Mouse (Mus musculus): ENCODE data around the gene Bak1. TPM values are rescaled to one million over a fixed set of nuclear protein-coding genes. Genes with fewer than 3 reads are reported as not detected.

Gene Bak1
- total RNA-seq (2015; ENCODE audit: low replicate concordance) (28.6 and 38.5 TPM in 2 replicates), total RNA-seq (2017; ENCODE audit: low replicate concordance) (6.7 and 17.0 TPM in 2 replicates)

DNA sequence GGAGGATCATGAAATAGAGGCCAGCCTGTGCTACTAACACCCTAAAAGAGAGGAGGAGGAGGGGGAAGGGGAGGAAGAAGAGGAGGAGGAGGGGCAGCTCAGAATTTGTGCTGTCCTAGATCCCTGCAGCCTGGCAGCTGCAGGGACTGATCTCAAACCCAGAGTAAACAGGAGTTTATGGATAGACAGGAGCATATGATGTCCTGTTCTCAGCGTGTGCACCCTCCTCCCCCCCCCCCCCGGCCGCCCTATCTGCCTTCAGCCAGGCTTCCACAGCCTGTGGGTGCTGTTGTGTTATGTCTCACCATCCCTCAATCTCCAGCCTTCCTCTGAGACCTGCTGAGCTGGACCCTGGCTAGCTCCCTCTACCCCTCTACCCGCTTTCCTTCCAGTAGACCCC is at the start of gene Bak1:
Bak1 (minus strand) TSS at position 101 of the 400 bp plus-strand sequence.
- no peak for ATAC-seq (replicated peaks; ENCODE audit: low FRiP score, poor library complexity, severe bottlenecking)

DNA sequence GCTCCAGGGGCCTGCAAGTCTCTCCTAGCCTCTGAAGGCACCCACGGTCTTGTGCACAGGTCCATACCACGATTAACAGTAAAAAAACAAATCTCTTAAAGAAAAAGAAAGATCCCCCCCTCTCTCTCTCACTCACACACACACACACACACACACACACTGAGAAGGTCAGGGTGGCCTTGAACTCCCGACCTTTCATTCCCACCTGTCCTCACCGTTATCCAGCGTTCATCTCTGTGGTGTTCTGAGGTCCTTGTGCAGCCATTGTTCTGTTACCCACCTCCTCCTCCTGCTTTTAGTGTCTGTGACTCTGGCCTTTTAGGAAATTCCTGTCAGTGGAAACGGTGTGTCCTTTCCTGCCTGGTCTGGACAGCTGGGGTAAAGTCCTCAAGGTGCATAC is 49.7 kb upstream of the Bak1 start:
- ATAC-seq (replicated peaks; ENCODE audit: low FRiP score, poor library complexity, severe bottlenecking) = no peak

DNA sequence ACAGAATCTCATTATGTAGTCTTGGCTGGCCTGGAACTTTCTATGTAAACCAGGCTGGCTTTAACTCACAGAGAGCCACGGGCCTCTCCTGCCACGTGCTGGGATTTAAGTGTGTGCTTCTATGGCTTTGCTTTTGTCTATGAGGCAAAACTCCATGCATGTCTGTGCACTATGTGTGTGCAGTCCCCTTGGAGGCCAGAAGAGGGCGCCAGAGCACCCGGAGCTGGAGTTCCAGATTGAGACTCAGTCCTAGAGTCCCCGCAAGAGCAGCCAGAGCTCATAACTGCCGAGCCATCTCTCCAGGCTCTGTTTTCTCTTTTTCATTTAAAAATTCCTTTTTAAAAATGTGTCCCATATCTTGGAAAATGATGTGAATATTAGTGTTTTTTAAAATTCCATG is 49.1 kb upstream of the Bak1 start:
- no peak for ATAC-seq (replicated peaks; ENCODE audit: low FRiP score, poor library complexity, severe bottlenecking)

DNA sequence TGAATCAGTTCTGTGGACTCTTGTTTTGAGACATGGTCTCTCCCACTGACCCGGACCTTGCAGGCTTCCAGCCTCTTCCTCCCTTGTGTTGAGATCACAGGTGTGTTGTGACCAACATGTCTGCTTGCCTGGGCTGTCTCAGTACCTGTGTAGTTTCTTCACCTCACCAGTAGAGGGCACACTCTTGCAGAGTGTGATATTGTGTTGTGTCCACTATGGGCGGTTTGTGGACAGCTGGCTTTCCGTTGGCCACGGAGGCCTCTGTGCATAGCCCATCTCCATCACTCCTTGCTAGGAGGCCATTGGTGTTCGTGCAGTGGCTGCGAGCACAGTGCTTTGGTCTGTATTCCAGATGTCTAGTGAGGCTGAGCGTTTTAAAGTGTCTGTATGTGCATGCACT is 48.3 kb upstream of the Bak1 start:
- no peak for ATAC-seq (replicated peaks; ENCODE audit: low FRiP score, poor library complexity, severe bottlenecking)

DNA sequence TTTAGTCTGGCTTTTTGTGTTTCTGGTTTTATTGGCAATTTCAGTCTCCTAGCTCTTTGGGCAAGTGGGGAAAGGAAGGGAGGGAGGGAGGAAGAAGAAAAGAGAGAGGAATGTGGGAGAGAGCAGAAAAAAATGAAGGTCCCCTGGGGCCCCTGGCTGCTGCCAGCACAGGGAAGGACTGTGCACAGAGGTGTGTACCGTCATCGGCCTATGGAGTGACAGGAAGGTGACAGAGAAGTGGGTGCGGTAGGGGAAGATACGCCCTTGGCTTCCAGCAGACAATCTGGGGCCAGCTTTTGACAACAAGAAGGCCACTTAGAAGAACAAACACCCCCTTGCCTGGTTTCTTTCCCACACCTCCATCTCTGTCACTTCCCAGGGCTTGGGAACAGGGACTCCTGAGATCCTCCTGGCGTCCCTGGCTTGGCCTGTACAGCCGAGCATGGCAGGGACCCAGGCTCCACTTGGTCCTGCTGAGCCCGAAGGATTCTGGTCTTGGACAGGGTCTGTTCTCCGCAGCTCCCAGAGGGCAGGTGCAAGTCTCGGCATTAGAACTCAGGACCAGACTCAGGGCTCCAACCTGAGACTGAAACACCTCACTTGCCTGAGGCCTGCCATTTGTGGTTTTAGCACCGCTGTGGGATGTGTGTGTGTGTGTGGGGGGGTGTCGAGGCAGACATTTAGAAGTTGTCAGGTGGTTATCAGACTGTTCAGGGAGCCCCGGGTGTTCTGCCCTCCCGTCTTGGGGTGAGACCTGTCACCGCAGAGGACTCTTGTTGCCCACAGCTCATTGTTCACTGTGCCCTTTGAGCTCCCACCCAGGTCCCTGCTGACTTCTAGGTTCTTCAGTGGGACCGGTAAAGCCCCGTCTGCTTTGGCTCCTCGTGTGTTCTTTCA is 46.3 kb upstream of the Bak1 start:
- ATAC-seq (replicated peaks; ENCODE audit: low FRiP score, poor library complexity, severe bottlenecking) = no peak

DNA sequence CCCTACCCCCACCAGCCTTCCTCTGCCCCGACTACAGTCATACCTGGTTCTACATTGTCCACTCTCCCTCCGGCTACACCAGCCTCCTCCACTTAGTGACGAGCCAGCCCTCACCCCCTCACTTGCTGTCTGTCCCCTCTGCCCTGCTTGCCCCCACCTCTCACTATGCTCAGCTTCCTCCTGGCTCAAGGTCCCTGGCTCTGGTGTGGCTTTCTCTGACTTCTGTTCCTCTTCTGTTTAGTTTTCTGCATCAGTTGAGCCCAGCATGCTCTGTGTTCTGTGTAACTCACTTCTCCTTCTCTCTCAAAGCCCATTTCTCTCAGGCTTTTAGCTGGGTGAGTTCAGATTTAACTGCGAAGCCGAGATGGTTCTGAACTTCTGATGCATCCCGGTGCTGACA is 45.4 kb upstream of the Bak1 start:
- no peak for ATAC-seq (replicated peaks; ENCODE audit: low FRiP score, poor library complexity, severe bottlenecking)

DNA sequence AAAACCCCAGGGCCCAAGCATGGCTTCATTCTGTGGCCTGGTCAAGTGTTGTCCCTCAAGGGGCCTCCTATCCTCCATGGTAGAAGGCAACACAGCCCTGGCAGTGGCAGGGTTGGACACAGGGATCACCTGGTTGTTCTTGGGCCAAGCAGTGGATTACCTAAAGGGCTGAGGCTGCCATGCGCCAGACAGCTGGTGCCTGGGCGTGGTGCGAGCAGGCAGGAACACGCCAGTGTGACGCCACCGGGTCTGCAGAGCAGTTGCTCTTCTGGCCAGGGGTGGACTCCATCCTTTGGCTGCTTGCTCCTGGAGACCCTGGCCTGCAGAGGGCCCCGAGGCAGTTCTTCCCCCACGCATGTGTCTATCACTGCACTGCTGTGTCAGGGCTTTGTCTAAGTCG is 45.0 kb upstream of the Bak1 start:
- no peak for ATAC-seq (replicated peaks; ENCODE audit: low FRiP score, poor library complexity, severe bottlenecking)

DNA sequence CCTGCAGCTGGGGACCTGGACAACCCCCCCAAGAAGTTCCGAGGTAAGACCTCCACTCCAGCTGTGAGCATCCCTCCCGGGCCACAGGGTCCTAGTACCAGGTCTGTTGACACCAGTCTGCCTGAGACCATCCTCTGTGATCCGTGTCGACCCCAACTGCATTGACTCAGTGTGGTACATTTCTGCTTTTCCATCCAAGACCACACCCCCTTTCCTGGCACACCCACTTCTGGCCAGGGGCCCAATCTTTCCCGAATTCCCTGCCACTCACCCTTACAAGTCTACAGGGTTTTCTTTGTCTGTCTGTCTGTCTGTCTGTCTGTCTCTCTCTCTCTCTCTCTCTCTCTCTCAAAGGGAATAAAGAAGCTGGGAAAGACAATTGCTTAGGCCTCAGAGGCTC is 44.3 kb upstream of the Bak1 start:
- no peak for ATAC-seq (replicated peaks; ENCODE audit: low FRiP score, poor library complexity, severe bottlenecking)

DNA sequence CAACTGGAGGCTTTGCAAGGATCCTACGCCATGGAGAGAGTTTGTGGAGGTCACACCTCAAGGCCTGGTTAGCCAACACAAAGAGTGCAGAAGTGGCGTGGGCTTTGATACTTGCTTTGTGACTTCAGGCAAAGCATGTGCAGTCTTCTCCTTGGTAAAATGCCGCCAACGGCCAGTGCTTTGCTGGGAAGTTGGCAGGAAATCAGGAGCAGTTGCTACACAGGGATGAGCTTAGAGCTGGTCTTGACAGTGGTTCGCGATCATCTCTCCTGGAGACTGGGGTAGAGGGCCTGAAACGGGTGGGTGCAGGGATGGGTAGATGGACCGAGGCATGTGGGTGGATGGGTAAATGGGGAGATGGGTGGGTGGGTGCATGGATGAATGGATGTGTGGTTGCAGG is 43.6 kb upstream of the Bak1 start:
- no peak for ATAC-seq (replicated peaks; ENCODE audit: low FRiP score, poor library complexity, severe bottlenecking)

DNA sequence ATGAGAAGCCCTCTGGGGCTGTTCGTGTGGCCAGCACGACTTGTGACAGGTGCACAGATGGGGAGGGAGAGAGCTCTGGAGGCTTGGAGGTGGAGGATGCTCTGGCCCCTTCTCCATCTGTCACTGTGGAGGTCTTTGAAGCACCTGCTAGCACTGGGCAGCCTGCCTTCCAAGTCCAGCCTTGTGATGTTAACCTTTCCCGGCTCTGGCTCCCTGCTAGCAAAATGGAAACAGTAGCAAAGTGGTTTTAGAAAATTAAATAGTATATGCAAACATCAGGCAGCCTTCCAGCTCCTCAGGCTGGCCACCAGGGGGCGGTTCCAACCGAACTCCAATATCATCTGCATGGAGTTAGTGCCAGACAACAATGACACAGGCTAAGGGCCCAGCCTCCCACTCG is 42.8 kb upstream of the Bak1 start:
- no peak for ATAC-seq (replicated peaks; ENCODE audit: low FRiP score, poor library complexity, severe bottlenecking)

DNA sequence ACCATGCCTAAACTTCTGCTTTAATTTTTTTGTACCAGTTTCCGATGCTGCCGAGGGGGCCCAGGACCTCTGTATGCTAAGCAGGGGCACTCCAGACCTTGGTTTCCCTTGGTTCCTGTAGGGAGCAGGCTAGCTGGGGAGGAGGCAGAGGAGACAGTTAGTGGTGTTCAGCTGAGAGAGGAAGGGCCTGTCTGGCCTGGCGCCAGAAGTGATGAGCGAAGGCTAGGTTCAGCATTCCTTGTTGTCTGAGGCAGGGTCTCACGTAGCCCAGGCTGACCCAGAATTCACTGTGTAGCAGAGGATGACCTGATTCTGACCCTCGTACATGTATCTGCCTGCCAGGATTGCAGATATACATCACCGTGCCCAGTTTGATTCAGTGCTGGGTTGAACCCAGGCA is 42.1 kb upstream of the Bak1 start:
- ATAC-seq (replicated peaks; ENCODE audit: low FRiP score, poor library complexity, severe bottlenecking) = no peak

DNA sequence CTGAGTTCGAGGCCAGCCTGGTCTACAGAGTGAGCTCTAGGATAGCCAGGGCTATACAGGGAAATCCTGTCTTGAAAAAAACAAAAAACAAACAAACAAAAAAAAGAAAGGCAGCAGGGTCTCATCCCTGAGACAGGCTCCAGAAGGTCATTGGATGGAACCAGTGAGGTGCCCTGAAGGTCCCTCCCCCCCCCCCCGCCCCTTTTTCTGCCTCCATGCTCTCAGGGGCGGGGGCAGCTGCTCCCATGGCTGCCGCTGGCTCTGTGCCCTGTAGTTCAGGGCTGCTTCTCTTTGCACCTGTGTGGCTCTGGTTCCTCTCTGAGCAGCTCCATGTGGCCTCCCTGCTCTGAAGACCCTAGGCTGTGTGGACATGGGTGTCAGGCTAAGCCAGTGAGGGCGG is 40.3 kb upstream of the Bak1 start:
- ATAC-seq (replicated peaks; ENCODE audit: low FRiP score, poor library complexity, severe bottlenecking) = no peak

DNA sequence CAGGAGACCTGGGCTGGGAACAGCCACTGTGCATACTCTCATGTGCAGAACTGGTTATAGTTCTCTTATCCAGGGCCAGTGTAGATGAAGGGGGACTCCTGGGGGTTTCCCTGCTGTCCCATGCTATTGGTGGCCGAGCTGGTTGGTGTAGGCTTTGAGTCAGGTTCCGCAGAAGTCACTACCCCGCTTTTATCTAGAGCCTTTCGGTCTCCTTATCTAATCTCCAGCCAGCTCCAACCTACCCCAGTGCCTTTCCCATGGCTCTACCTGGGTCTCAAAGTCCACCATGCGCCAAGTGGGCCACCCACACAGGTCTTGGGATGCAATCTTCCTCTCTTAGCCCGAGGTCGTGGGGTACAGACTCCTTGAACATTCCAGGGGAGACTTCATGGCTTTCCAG is 37.3 kb upstream of the Bak1 start:
- ATAC-seq (replicated peaks; ENCODE audit: low FRiP score, poor library complexity, severe bottlenecking) = no peak

DNA sequence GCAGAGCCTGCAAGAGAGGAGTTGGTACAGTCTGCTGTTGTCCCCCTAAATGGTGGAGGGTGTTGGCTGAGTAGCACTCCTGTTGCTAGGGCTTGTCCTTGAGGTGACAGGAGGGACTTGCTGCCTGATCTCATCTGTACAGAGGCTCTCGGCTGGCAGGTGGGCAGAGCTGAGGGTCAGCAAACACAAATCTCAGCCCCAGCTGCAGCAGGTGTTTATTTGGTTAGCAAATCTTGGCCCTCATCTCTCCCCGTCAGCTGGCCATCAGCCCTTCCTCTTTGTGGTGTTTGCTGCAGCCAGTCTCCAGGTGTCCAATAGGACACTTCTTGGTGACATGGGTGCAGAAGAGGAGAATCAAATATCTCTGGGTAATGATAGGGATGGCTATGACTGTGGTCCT is 35.4 kb upstream of the Bak1 start:
- no peak for ATAC-seq (replicated peaks; ENCODE audit: low FRiP score, poor library complexity, severe bottlenecking)

DNA sequence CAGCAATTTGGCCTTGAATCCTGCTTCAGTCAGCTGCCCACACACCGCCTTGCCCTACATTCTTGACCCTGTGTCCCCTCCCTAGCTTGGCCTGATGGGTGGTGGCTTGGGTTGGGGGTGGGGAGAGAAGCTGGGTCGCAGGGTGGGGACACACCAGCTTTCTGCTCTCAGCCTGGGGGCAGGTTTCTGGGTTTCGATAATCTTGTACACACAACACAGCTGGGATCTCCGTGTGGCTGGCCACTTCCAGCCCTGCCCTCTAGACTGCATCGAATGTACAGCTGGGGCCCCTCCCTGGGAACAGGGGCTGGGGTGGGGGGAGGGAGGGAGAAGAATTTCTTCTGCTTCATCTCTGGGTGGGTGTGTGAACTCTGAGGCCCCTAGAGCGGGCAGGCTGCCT is 34.9 kb upstream of the Bak1 start:
- no peak for ATAC-seq (replicated peaks; ENCODE audit: low FRiP score, poor library complexity, severe bottlenecking)

DNA sequence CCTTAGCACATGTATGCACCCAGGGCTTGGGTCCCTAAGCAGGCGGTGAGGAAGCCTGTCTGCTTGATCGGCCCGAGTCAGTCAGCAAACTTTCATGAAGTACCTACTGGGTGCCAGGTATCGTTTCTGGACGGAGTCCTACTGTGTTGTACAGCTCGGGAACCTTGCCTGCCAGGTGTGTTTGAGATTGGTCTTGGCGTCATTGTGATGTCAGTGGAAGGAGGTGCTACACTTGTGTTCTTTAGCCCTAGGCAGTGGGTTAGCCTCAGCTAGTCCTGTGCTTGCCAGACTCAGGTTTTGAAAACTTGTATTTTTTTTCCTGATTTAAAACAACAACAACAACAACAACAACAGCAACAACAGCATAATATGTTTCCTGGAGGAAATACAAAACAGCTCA is 33.9 kb upstream of the Bak1 start:
- no peak for ATAC-seq (replicated peaks; ENCODE audit: low FRiP score, poor library complexity, severe bottlenecking)

DNA sequence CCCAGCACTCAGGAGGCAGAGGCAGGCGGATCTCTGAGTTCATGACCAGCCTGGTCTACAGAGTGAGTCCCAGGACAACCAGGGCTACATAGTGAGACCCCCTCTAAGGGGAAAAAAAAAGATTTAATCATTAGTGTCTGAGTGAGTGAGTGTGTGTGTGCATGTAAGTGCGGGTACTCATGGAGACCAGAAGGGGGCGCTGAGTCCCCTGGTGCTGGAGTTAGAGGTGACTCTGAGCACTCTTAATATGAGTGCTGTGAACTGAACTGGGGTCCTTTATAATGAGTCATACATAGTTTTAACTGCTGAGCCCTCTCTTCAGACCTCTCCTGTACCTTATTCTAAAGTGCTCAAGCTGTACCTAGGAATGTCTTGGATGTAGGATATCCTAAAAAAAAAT is 32.9 kb upstream of the Bak1 start:
- no peak for ATAC-seq (replicated peaks; ENCODE audit: low FRiP score, poor library complexity, severe bottlenecking)

DNA sequence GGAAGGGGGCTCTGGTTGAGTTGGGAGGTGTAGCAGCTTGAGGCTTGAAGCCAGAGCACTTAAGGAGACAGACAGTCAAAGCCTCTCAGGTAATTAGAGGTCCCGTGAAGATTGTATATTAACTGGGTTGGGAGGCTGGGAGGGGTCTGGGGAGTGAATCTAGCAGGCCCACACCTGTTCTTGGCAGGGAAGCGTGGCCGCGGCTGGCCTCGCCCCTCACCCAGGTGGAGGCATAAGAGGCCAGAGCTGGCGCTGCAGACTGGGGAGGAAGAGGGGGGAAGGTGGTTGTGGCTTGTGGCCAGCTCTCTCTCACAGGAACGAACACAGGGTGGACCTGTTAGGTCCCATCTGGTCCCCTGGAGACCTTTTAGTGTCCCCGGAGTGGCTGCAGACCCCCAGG is 31.9 kb upstream of the Bak1 start:
- no peak for ATAC-seq (replicated peaks; ENCODE audit: low FRiP score, poor library complexity, severe bottlenecking)

DNA sequence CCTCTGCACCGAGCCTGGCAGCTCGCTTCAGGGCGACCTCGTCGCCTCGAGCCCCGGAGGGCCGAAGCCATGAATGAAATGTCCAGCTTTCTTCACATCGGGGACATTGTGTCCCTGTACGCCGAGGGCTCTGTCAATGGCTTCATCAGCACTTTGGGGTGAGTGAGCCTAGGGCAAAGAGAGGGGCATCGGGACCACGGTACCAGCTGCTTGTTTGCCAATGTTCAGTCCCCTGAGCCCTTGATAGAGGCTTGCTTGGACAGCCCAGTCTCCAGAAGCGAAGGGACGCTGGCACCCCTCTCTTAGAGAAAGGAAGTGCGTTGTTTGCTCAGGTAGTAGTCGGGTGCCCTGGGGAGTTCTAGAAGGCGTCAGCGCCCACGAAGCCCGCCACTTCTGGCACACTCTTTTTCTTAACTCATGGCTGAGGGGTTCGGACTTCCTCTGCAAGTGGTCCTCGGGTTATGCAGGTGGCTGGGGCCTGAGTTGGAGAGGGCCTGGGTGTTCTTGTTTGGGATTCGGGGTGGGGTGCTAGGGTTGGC is 28.8 kb upstream of the Bak1 start:
- ATAC-seq (replicated peaks; ENCODE audit: low FRiP score, poor library complexity, severe bottlenecking) = no peak

DNA sequence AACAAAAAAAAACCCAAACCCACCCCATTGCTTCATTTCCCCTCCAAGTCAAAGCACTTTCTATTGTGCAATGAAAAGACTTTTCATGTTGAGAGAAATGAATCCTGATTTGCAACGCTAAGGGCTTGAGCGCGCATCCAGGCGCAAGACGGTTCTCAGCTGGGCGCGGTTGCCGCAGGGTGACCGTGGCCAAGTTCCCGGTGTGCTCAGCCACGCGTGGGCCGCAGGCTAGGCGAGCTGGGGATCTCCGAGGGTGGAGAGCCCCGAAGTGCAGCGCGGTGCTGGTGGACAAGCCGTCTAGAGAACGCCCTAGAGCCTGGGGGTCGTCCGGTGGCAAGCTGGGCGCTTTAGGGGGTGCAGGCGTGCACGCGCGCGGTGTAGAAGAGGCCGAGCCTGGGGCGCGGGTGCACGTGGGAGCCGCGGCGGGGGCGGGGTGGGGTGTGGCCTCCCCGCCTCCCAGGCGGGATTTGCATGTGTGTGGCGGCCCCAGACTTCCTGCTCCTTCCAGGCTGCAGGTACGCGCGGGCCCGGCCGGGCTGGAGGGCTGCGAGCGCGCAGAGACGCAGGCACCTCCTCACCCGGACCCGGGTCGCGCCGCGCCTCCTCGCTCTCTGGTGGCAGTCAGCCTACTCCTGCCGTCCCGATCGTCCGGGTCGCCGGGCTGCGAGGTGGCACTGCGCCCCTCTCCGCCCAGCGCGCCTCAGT is 28.2 kb upstream of the Bak1 start, which contains the start of gene Itpr3:
Itpr3 (plus strand) TSS at position 493 of the 705 bp plus-strand sequence.
- ATAC-seq (replicated peaks; ENCODE audit: low FRiP score, poor library complexity, severe bottlenecking) = no peak

DNA sequence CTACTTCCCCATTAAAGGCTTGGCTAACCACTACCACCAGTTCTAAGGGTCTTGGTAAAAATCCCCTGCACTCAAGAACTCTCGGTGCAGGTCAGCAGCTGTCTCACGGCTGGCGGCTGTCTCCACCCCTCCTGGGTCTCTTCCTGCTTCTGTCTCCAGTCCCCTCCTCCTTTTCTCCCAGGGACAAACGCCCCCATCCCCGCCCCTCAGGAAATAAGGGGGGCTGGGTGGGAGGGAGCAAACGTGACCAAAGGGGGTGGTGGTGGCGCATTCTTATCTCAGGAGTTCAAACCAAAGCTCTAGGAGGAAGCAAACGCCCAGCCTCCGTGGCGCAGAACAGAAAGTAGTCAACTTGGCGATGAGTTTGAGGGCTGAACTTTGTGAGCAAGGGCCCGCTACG is 27.4 kb upstream of the Bak1 start:
- ATAC-seq (replicated peaks; ENCODE audit: low FRiP score, poor library complexity, severe bottlenecking) = no peak
